Mouse (Mus musculus) heart, adult 2 months (tissue): ENCODE data around the gene Cnga2. TPM values are rescaled to one million over a fixed set of nuclear protein-coding genes. Genes with fewer than 3 reads are reported as not detected.

ENCODE experiments used
- DNase-seq, 2 experiments: peaks; one replicate each; pipeline ENCODE4 v3.0.0; 2021
- H3K27ac ChIP-seq: fragments of 200-600 bp; 2 replicates; pipeline ENCODE4 v1.8.1; 2022
- H3K27me3 ChIP-seq: fragments of 200-500 bp; 2 replicates; pipeline ENCODE4 v1.6.1; 2012; ENCODE audit warnings: mild to moderate bottlenecking, low read length, inconsistent platforms, mixed read lengths; ENCODE audit not compliant: control insufficient read depth, insufficient read depth
- H3K36me3 ChIP-seq: fragments of 200-500 bp; 2 replicates; pipeline ENCODE4 v1.6.1; 2012; ENCODE audit warnings: low read length, inconsistent platforms; ENCODE audit not compliant: control insufficient read depth, insufficient read depth
- H3K4me1 ChIP-seq: fragments of 200-500 bp; 2 replicates; pipeline ENCODE4 v1.6.1; 2011; ENCODE audit warnings: low read length; ENCODE audit not compliant: control insufficient read depth, insufficient read depth
- H3K4me3 ChIP-seq: fragments of 200-600 bp; 2 replicates; pipeline ENCODE4 v1.8.1; 2022
- H3K79me2 ChIP-seq: fragments of 200-500 bp; replicated peaks from 2 replicates; pipeline ENCODE4 v1.6.1; 2012; ENCODE audit warnings: mild to moderate bottlenecking, inconsistent platforms, low read length, moderate library complexity, mixed read lengths; ENCODE audit not compliant: control insufficient read depth, insufficient read depth
- H3K9ac ChIP-seq: fragments of 200-500 bp; 2 replicates; pipeline ENCODE4 v1.6.1; 2012; ENCODE audit warnings: low read depth, mild to moderate bottlenecking, control low read depth, inconsistent platforms, low read length, mixed read lengths
- CTCF ChIP-seq: fragments of 200-600 bp; IDR thresholded peaks from 2 replicates; pipeline ENCODE4 v1.8.1; 2022; ENCODE audit warnings: antibody characterized with exemption, mild to moderate bottlenecking, moderate library complexity
- EP300 ChIP-seq: fragments of 200-500 bp; IDR thresholded peaks from 2 replicates; pipeline ENCODE4 v1.6.1; 2011; ENCODE audit warnings: low read depth, low read length, control low read depth; ENCODE audit not compliant: insufficient read depth
- POLR2A ChIP-seq: fragments of 200-500 bp; IDR thresholded peaks from 2 replicates; pipeline ENCODE4 v1.6.1; 2011; ENCODE audit warnings: mild to moderate bottlenecking, low read depth, low read length, control low read depth; ENCODE audit not compliant: insufficient read depth
- WGBS: fragments of 180-500 bp; shearing (Covaris S2); methylation state at CpG from one replicate; pipeline ENCODE4 v1.1.7; 2018; 5-methylcytosine and 5-hydroxymethylcytosine counted together
- intact Hi-C: fragments of 180-260 bp; cut with DNase I; formaldehyde crosslinking; loops from one replicate; pipeline ENCODE4 v1.15.1; 2025
- long read RNA-seq: library from polyadenylated mRNA; stranded (forward); transcript quantifications from one replicate; pipeline ENCODE4 v2.0.0, GENCODE M21; 2021
- polyA plus RNA-seq: library from polyadenylated mRNA; depleted of rRNA; stranded (reverse); fragments of >200 nt; gene quantifications from 2 replicates; pipeline ENCODE4 v1.2.3, GENCODE M21; 2012; rRNA removed
- total RNA-seq, 2 experiments: library from RNA; stranded (reverse); gene quantifications; 2 replicates each; pipeline ENCODE4 v1.2.3; 2021

The Cnga2 gene
- total RNA-seq (not detected), polyA plus RNA-seq (0.04 and 0.09 TPM in 2 replicates)
- long read RNA-seq, result 0 reads

DNA sequence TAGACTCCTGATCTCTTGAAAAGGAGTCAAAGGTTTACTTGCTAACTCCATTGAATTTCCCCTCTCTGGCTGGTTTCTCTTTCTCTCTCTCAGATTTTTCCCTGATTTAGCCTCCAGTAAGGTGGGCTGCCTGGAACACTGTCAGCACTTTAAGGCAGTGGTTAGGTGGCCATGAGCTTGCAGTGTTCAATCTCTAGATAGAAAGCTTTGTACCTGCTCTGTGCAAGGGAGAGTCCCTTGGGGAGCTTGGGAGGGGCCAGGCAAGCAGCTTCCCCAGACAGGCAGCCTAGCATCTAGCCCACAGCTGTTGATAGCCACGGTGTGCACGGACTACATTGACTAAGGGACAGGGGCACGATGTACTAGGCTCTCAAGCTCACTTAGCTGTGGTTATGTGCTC, at the start of gene Cnga2:
Cnga2 (plus strand) TSS at position 301 of the 400 bp plus-strand sequence.
- DNase-seq, result no peak
- Histone ChIP-seq H3K27ac (no peak within 1 kb of the TSS), H3K4me1 (no peaks in the 10 kb centered on the region), H3K4me3 (no peak within 1 kb of the TSS), H3K36me3 (no peaks in the 10 kb centered on the region), H3K9ac (no peak within 1 kb of the TSS), H3K27me3 (no peaks in the 10 kb centered on the region), H3K79me2 (no peaks in the 10 kb centered on the region)
- intact Hi-C loops, result no loop called here
- WGBS, result 69% methylated on average over 3 of the region's 3 CpGs
- no peak for TF ChIP-seq EP300
- no peak for TF ChIP-seq CTCF
- TF ChIP-seq POLR2A, result no peak

DNA sequence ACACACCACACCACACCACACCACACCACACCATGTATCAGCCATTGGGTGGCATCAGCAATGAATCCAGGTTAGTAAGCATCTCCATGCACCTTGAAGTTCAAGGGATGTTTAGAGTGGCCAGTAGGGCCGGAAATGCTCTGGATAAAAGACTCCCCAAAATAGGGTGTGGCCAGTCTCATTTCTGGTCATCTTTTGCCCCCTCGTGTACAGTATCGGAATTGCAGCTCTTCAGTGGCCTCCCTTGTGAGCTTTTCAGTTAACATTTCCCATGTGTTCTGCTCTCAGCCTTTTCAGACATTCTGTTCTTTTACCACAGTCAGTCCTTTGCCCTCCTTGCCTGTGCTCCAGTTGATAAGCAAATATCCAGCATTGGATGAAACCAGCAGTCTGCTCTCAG, 45.0 kb upstream of the Cnga2 start:
- intact Hi-C loops, result loop anchor here (1.0 to 2.0 kb wide), 2 partner anchors 148 to 298 kb away; no protein-coding TSS in a partner anchor

DNA sequence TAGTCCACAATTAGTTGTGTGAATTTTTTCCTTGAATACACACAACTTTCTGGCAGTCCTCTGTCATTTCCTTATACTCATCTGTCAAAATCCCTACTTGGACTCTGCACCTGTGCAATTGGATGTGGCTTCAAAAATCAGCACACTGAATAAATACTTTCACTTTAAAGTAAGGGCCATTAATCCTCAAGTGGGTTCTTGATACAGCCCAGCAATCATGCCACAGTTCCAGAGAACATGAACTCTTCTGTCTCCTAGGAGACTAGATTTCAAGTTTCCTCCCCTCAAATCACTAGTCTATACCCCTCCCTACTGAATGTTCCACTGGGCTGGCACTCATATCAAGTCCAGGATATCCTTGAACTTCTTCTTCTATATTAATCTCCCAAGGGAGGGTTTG, 33.3 kb upstream of the Cnga2 start:
- intact Hi-C loops, result no loop called here
- Histone ChIP-seq H3K4me1 (no peaks in the 10 kb centered on the region), H3K27ac (no peak overlapping the region), H3K27me3 (no peaks in the 10 kb centered on the region), H3K79me2 (no peaks in the 10 kb centered on the region), H3K4me3 (no peak overlapping the region), H3K9ac (no peak overlapping the region), H3K36me3 (no peaks in the 10 kb centered on the region)
- TF ChIP-seq EP300, result no peak
- DNase-seq, result no peak

More for the DNA sequence above, 45.0 kb upstream of the Cnga2 start:
- no peak overlapping the region for H3K4me3 ChIP-seq
- no peaks in the 10 kb centered on the region for H3K27me3 ChIP-seq
- H3K27ac ChIP-seq, result no peak overlapping the region
- H3K79me2 ChIP-seq, result no peaks in the 10 kb centered on the region
- H3K36me3 ChIP-seq, result no peaks in the 10 kb centered on the region
- H3K4me1 ChIP-seq, result no peaks in the 10 kb centered on the region
- TF ChIP-seq POLR2A, result no peak
- TF ChIP-seq CTCF, result peak; percentile 79
- WGBS, result 21% methylated on average over 3 of the region's 3 CpGs
- peak; percentile 15 to 54 for DNase-seq
- no peak overlapping the region for H3K9ac ChIP-seq

- intact Hi-C loops, result loop anchor here (5.0 kb wide), 1 partner anchor 50 kb away; no protein-coding TSS in a partner anchor
- TF ChIP-seq EP300, result no peak
- no peak for TF ChIP-seq CTCF
- no peak for TF ChIP-seq POLR2A
- peak within 1 kb of the TSS; percentile 49 for H3K4me3 ChIP-seq
- no peaks in the 10 kb centered on the region for H3K36me3 ChIP-seq
- H3K4me1 ChIP-seq, result no peaks in the 10 kb centered on the region; the same call in 1 of the 2 replicates
- peak; percentile 51 to 57 for DNase-seq
- peak within 1 kb of the TSS; percentile 67 for H3K9ac ChIP-seq
- H3K79me2 ChIP-seq, result no peaks in the 10 kb centered on the region
- no peaks in the 10 kb centered on the region for H3K27me3 ChIP-seq
- 20% methylated on average over 67 of the region's 72 CpGs for WGBS
- H3K27ac ChIP-seq, result peak within 1 kb of the TSS; percentile 63
These were observed 29.3 kb upstream of the Cnga2 start, which contains the start of gene Prrg3 for GRCm38 (mm10) chrX:71962073-71963051. Gene Prrg3 (plus strand): TSS chrX:71962624.

GRCm38 (mm10) chrX:71963275-71963912, 28.3 kb upstream of the Cnga2 start:
- no peaks in the 10 kb centered on the region for H3K79me2 ChIP-seq
- WGBS, result 28% methylated on average over 9 of the region's 9 CpGs
- no peaks in the 10 kb centered on the region for H3K36me3 ChIP-seq
- H3K27me3 ChIP-seq, result no peaks in the 10 kb centered on the region
- intact Hi-C loops, result loop anchor here (5.0 kb wide), 1 partner anchor 49 kb away; no protein-coding TSS in a partner anchor
- peak overlapping the region; percentile 49 for H3K4me3 ChIP-seq
- DNase-seq, result no peak
- no peaks in the 10 kb centered on the region; the same call in 1 of the 2 replicates for H3K4me1 ChIP-seq
- H3K9ac ChIP-seq, result peak overlapping the region; percentile 67
- H3K27ac ChIP-seq, result peak overlapping the region; percentile 63
- TF ChIP-seq CTCF (no peak), EP300 (no peak), POLR2A (no peak)
